Mouse (Mus musculus): Measurements from ENCODE around the gene Ankrd52.

DNA sequence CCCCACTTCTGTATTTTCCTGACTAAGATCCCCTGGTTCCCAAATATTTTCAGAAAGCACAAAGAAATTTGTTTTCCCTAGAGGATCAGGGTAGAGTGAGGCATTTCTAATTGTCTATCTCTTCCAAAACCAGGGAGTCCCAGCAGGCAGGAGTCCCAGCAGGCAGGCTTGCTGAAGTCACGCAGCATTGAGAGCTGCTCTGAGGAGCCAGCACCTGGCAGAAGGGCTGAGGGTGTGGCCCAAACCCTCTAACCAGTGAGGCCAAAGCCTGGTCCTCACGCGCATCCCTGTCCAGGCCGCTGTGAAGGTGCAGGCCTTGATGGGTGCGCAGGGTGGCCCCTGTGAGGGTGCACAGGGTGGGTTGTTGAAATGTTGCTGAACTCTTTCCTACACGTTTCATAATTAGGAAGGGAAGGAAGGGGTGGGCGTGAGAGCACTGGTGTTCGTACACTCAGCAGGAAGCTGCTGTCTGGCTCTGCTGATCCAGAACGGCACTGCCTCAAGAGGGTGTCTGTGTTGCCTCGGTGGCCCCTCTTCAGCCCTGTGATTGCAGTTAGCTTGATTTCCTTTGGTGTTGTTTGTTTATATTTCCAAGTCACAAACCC lies 61.9 kb downstream of the Ankrd52 start:
- no peak for TF ChIP-seq EP300 (IDR thresholded peaks at IDR 0.05; ENCODE audit: insufficient read depth, low read depth, low read length)
- no peak for TF ChIP-seq CTCF (IDR thresholded peaks at IDR 0.05)
- no peak for TF ChIP-seq POLR2A (IDR thresholded peaks at IDR 0.05; ENCODE audit: insufficient read depth, low read depth, low read length)

Measured in heart, adult 2 months (tissue).